Mouse (Mus musculus): ENCODE results near the gene Efs. TPM values are rescaled to one million over a fixed set of nuclear protein-coding genes. Genes with fewer than 3 reads are reported as not detected.

The Efs gene
- polyA plus RNA-seq, 1 experiment from 2014 or later: 5.5 TPM

GRCm38 (mm10) chr14:54942479-54942878 is 16.6 kb upstream of the Efs start:
- H3K27ac ChIP-seq (ENCODE audit: low read depth, low read length): no peak overlapping the region
- H3K36me3 ChIP-seq (ENCODE audit: control insufficient read depth, insufficient read depth, low read length): no peaks in the 10 kb centered on the region

GRCm38 (mm10) chr14:54941024-54941978 is 15.4 kb upstream of the Efs start:
- no peak overlapping the region for H3K4me2 ChIP-seq
- no peak overlapping the region for H3K27ac ChIP-seq (ENCODE audit: low read depth, low read length)
- no peaks in the 10 kb centered on the region for H3K9me3 ChIP-seq (ENCODE audit: control insufficient read depth, low read length)
- no peaks in the 10 kb centered on the region for H3K4me1 ChIP-seq (replicated peaks; ENCODE audit: control insufficient read depth, insufficient read depth, low read length)
- no peak overlapping the region for H3K4me3 ChIP-seq (ENCODE audit: low read depth, low read length)
- DNase-seq (ENCODE audit: low spot score): no peak
- no peaks in the 10 kb centered on the region for H3K36me3 ChIP-seq (ENCODE audit: control insufficient read depth, insufficient read depth, low read length)
- WGBS: 62% methylated on average over 13 of the region's 13 CpGs
- ATAC-seq (replicated peaks; ENCODE audit: low FRiP score): no peak
- no peak overlapping the region for H3K9ac ChIP-seq (ENCODE audit: low read depth, low read length)
- H3K27me3 ChIP-seq (replicated peaks; ENCODE audit: control insufficient read depth, insufficient read depth, low read length): peaks cover 3% of the 10 kb centered on the region

More at GRCm38 (mm10) chr14:54942479-54942878, 16.6 kb upstream of the Efs start:
- Histone ChIP-seq H3K27me3 (replicated peaks; ENCODE audit: control insufficient read depth, insufficient read depth, low read length) (no peaks in the 10 kb centered on the region; the same call in 1 of the 2 replicates), H3K4me2 (no peak overlapping the region), H3K9me3 (ENCODE audit: control insufficient read depth, low read length) (no peaks in the 10 kb centered on the region), H3K9ac (ENCODE audit: low read depth, low read length) (no peak overlapping the region), H3K4me3 (ENCODE audit: low read depth, low read length) (no peak overlapping the region), H3K4me1 (replicated peaks; ENCODE audit: control insufficient read depth, insufficient read depth, low read length) (no peaks in the 10 kb centered on the region)
- WGBS: 84% methylated on average over 8 of the region's 8 CpGs
- DNase-seq (ENCODE audit: low spot score) (no peak), ATAC-seq (replicated peaks; ENCODE audit: low FRiP score) (no peak)

GRCm38 (mm10) chr14:54940176-54940530 is 14.2 kb upstream of the Efs start:
- WGBS: 73% methylated on average over 3 of the region's 3 CpGs
- no peak overlapping the region for H3K4me3 ChIP-seq (ENCODE audit: low read depth, low read length)
- H3K4me2 ChIP-seq: no peak overlapping the region
- H3K27ac ChIP-seq (ENCODE audit: low read depth, low read length): no peak overlapping the region
- no peak overlapping the region for H3K9ac ChIP-seq (ENCODE audit: low read depth, low read length)
- DNase-seq (ENCODE audit: low spot score) (no peak), ATAC-seq (replicated peaks; ENCODE audit: low FRiP score) (no peak)
- no peaks in the 10 kb centered on the region for H3K9me3 ChIP-seq (ENCODE audit: control insufficient read depth, low read length)
- no peaks in the 10 kb centered on the region for H3K4me1 ChIP-seq (replicated peaks; ENCODE audit: control insufficient read depth, insufficient read depth, low read length)
- peaks cover 3% of the 10 kb centered on the region for H3K27me3 ChIP-seq (replicated peaks; ENCODE audit: control insufficient read depth, insufficient read depth, low read length)
- no peaks in the 10 kb centered on the region for H3K36me3 ChIP-seq (ENCODE audit: control insufficient read depth, insufficient read depth, low read length)

- no peak overlapping the region for H3K27ac ChIP-seq (ENCODE audit: low read depth, low read length)
- DNase-seq (ENCODE audit: low spot score): peak; percentile 62
Observed at GRCm38 (mm10) chr14:54939434-54940175, 13.7 kb upstream of the Efs start.

GRCm38 (mm10) chr14:54938431-54939219 is 12.7 kb upstream of the Efs start:
- no peak overlapping the region for H3K9ac ChIP-seq (ENCODE audit: low read depth, low read length)
- ATAC-seq (replicated peaks; ENCODE audit: low FRiP score): no peak
- WGBS: 73% methylated on average over 15 of the region's 15 CpGs

More at GRCm38 (mm10) chr14:54939434-54940175, 13.7 kb upstream of the Efs start:
- no peak overlapping the region for H3K9ac ChIP-seq (ENCODE audit: low read depth, low read length)
- H3K9me3 ChIP-seq (ENCODE audit: control insufficient read depth, low read length): no peaks in the 10 kb centered on the region
- H3K4me2 ChIP-seq: no peak overlapping the region
- no peaks in the 10 kb centered on the region for H3K36me3 ChIP-seq (ENCODE audit: control insufficient read depth, insufficient read depth, low read length)
- no peak for ATAC-seq (replicated peaks; ENCODE audit: low FRiP score)
- no peak overlapping the region for H3K4me3 ChIP-seq (ENCODE audit: low read depth, low read length)
- WGBS: 48% methylated on average over 12 of the region's 12 CpGs
- H3K4me1 ChIP-seq (replicated peaks; ENCODE audit: control insufficient read depth, insufficient read depth, low read length): no peaks in the 10 kb centered on the region
- H3K27me3 ChIP-seq (replicated peaks; ENCODE audit: control insufficient read depth, insufficient read depth, low read length): peaks cover 3% of the 10 kb centered on the region

GRCm38 (mm10) chr14:54937361-54938182 is 11.6 kb upstream of the Efs start:
- no peaks in the 10 kb centered on the region for H3K36me3 ChIP-seq (ENCODE audit: control insufficient read depth, insufficient read depth, low read length)
- H3K4me2 ChIP-seq: no peak overlapping the region
- no peaks in the 10 kb centered on the region for H3K4me1 ChIP-seq (replicated peaks; ENCODE audit: control insufficient read depth, insufficient read depth, low read length)
- whole genome bisulfite sequencing: 80% methylated on average over 16 of the region's 16 CpGs
- H3K27me3 ChIP-seq (replicated peaks; ENCODE audit: control insufficient read depth, insufficient read depth, low read length): peaks cover 3% of the 10 kb centered on the region
- H3K9ac ChIP-seq (ENCODE audit: low read depth, low read length): no peak overlapping the region
- DNase-seq (ENCODE audit: low spot score) (no peak), ATAC-seq (replicated peaks; ENCODE audit: low FRiP score) (no peak)
- H3K27ac ChIP-seq (ENCODE audit: low read depth, low read length): no peak overlapping the region
- H3K4me3 ChIP-seq (ENCODE audit: low read depth, low read length): no peak overlapping the region
- H3K9me3 ChIP-seq (ENCODE audit: control insufficient read depth, low read length): no peaks in the 10 kb centered on the region

More at GRCm38 (mm10) chr14:54938431-54939219, 12.7 kb upstream of the Efs start:
- Histone ChIP-seq H3K9me3 (ENCODE audit: control insufficient read depth, low read length) (no peaks in the 10 kb centered on the region), H3K36me3 (ENCODE audit: control insufficient read depth, insufficient read depth, low read length) (no peaks in the 10 kb centered on the region), H3K4me1 (replicated peaks; ENCODE audit: control insufficient read depth, insufficient read depth, low read length) (no peaks in the 10 kb centered on the region), H3K4me2 (no peak overlapping the region), H3K4me3 (ENCODE audit: low read depth, low read length) (no peak overlapping the region), H3K27me3 (replicated peaks; ENCODE audit: control insufficient read depth, insufficient read depth, low read length) (peaks cover 3% of the 10 kb centered on the region), H3K27ac (ENCODE audit: low read depth, low read length) (no peak overlapping the region)
- no peak for DNase-seq (ENCODE audit: low spot score)

- H3K36me3 ChIP-seq (ENCODE audit: control insufficient read depth, insufficient read depth, low read length): no peaks in the 10 kb centered on the region
- DNase-seq (ENCODE audit: low spot score) (no peak), ATAC-seq (replicated peaks; ENCODE audit: low FRiP score) (no peak)
- WGBS: 40% methylated on average over 6 of the region's 6 CpGs
- no peaks in the 10 kb centered on the region for H3K9me3 ChIP-seq (ENCODE audit: control insufficient read depth, low read length)
- no peak overlapping the region for H3K27ac ChIP-seq (ENCODE audit: low read depth, low read length)
- peaks cover 3% of the 10 kb centered on the region for H3K27me3 ChIP-seq (replicated peaks; ENCODE audit: control insufficient read depth, insufficient read depth, low read length)
- H3K9ac ChIP-seq (ENCODE audit: low read depth, low read length): no peak overlapping the region
- no peak overlapping the region for H3K4me2 ChIP-seq
- H3K4me1 ChIP-seq (replicated peaks; ENCODE audit: control insufficient read depth, insufficient read depth, low read length): no peaks in the 10 kb centered on the region
- no peak overlapping the region for H3K4me3 ChIP-seq (ENCODE audit: low read depth, low read length)
Observed at GRCm38 (mm10) chr14:54936831-54937160, 10.9 kb upstream of the Efs start.

Measured in liver, embryonic 11.5 days (tissue).